In genomic region chr11:101137000-101137399, GRCm38 (mm10) we compare ENCODE assay signal across 21 mouse cellular contexts. TPM values are rescaled to one million over a fixed set of nuclear protein-coding genes. Genes with fewer than 3 reads are reported as not detected.
DNase-seq lines count a peak whose midpoint lies in the region; ATAC-seq and TF ChIP-seq lines count a peak whose summit lies in the region.
"Had no signal": no experiment of that assay in that cellular context is flagged by ENCODE, and none has a peak within 500 bp of the region (broad histone marks: within the 10 kb centered on the region; RNA-seq: fewer than 3 reads in every experiment).

No protein-coding gene starts in this region.

- no peak for ATAC-seq in lung, embryonic 14.5 days (ENCODE audit: insufficient read depth)
- ATAC-seq in midbrain, embryonic 11.5 days (ENCODE audit: low FRiP score): no peak
- ATAC-seq in midbrain, embryonic 16.5 days: no peak
- no peak for ATAC-seq in stomach, embryonic 14.5 days (ENCODE audit: insufficient number of reproducible peaks, insufficient read depth, low FRiP score, low read depth)
- no peak for ATAC-seq in stomach, embryonic 16.5 days (ENCODE audit: insufficient read depth, low FRiP score)
- ATAC-seq: forebrain, embryonic 13.5 days; forebrain, embryonic 15.5 days had no signal

- peak overlapping the region; percentile 3; the same call in 1 of the 2 replicates for H3K27ac ChIP-seq in lung, embryonic 14.5 days (ENCODE audit: low read depth)
- H3K27ac ChIP-seq in midbrain, embryonic 11.5 days (ENCODE audit: low read depth, low read length): no peak overlapping the region
- no peak overlapping the region for H3K27ac ChIP-seq in midbrain, embryonic 16.5 days (ENCODE audit: low read length)
- H3K27ac ChIP-seq in stomach, embryonic 14.5 days (ENCODE audit: low read length): peak overlapping the region; percentile 28; the same call in 1 of the 2 replicates
- peak overlapping the region; percentile 63; the same call in 1 of the 2 replicates for H3K27ac ChIP-seq in stomach, embryonic 16.5 days (ENCODE audit: low read length)
- H3K27ac ChIP-seq: embryonic facial prominence, embryonic 10.5 days; embryonic facial prominence, embryonic 12.5 days; forebrain, embryonic 13.5 days; forebrain, embryonic 15.5 days had no signal

- H3K36me3 ChIP-seq in lung, embryonic 14.5 days (ENCODE audit: insufficient read depth): no peaks in the 10 kb centered on the region
- H3K36me3 ChIP-seq in midbrain, embryonic 11.5 days (ENCODE audit: control insufficient read depth, insufficient read depth, low read length): no peaks in the 10 kb centered on the region
- H3K36me3 ChIP-seq in midbrain, embryonic 16.5 days (ENCODE audit: control insufficient read depth, insufficient read depth, low read length): no peaks in the 10 kb centered on the region
- H3K36me3 ChIP-seq in stomach, embryonic 14.5 days (ENCODE audit: control insufficient read depth, insufficient read depth, low read length): no peaks in the 10 kb centered on the region
- no peaks in the 10 kb centered on the region for H3K36me3 ChIP-seq in stomach, embryonic 16.5 days (ENCODE audit: control insufficient read depth, insufficient read depth, low read length)
- H3K36me3 ChIP-seq: embryonic facial prominence, embryonic 10.5 days; embryonic facial prominence, embryonic 12.5 days; forebrain, embryonic 15.5 days had no signal

- TF ChIP-seq CTCF in lung, embryonic 14.5 days (IDR thresholded peaks at IDR 0.05; ENCODE audit: low read depth): no peak

- no peaks in the 10 kb centered on the region for H3K9me3 ChIP-seq in lung, embryonic 14.5 days (ENCODE audit: low read depth, low read length)
- H3K9me3 ChIP-seq in midbrain, embryonic 11.5 days (ENCODE audit: control insufficient read depth, low read length): no peaks in the 10 kb centered on the region
- no peaks in the 10 kb centered on the region for H3K9me3 ChIP-seq in midbrain, embryonic 16.5 days (replicated peaks; ENCODE audit: control insufficient read depth, low read length, poor library complexity, severe bottlenecking)
- no peaks in the 10 kb centered on the region for H3K9me3 ChIP-seq in stomach, embryonic 14.5 days (ENCODE audit: control insufficient read depth, low read depth, low read length)
- no peaks in the 10 kb centered on the region for H3K9me3 ChIP-seq in stomach, embryonic 16.5 days (replicated peaks; ENCODE audit: control insufficient read depth, low read length)
- H3K9me3 ChIP-seq: embryonic facial prominence, embryonic 10.5 days; embryonic facial prominence, embryonic 12.5 days; forebrain, embryonic 13.5 days; forebrain, embryonic 15.5 days had no signal

- no peak overlapping the region for H3K4me2 ChIP-seq in lung, embryonic 14.5 days
- H3K4me2 ChIP-seq in midbrain, embryonic 11.5 days: no peak overlapping the region
- no peak overlapping the region for H3K4me2 ChIP-seq in midbrain, embryonic 16.5 days (ENCODE audit: low read length)
- no peak overlapping the region for H3K4me2 ChIP-seq in stomach, embryonic 14.5 days (replicated peaks; ENCODE audit: low read depth, low read length)
- no peak overlapping the region for H3K4me2 ChIP-seq in stomach, embryonic 16.5 days (ENCODE audit: low read depth, low read length)
- H3K4me2 ChIP-seq: embryonic facial prominence, embryonic 12.5 days; forebrain, embryonic 13.5 days; forebrain, embryonic 15.5 days had no signal

- H3K4me1 ChIP-seq in lung, embryonic 14.5 days (ENCODE audit: insufficient read depth): peaks cover 11% of the 10 kb centered on the region
- no peaks in the 10 kb centered on the region for H3K4me1 ChIP-seq in midbrain, embryonic 11.5 days (ENCODE audit: control insufficient read depth, insufficient read depth, low read length)
- H3K4me1 ChIP-seq in midbrain, embryonic 16.5 days (ENCODE audit: control insufficient read depth, insufficient read depth, low read length): no peaks in the 10 kb centered on the region
- H3K4me1 ChIP-seq in stomach, embryonic 14.5 days (ENCODE audit: control insufficient read depth, insufficient read depth, low read length): peaks cover 3% of the 10 kb centered on the region; the same call in 1 of the 2 replicates
- peaks cover 8% of the 10 kb centered on the region for H3K4me1 ChIP-seq in stomach, embryonic 16.5 days (ENCODE audit: control insufficient read depth, insufficient read depth, low read length)

- WGBS in lung, embryonic 14.5 days: 59% methylated on average over 7 of the region's 7 CpGs
- WGBS in midbrain, embryonic 11.5 days: 85% methylated on average over 7 of the region's 7 CpGs
- 84% methylated on average over 7 of the region's 7 CpGs for WGBS in midbrain, embryonic 16.5 days
- 67% methylated on average over 7 of the region's 7 CpGs for WGBS in stomach, embryonic 14.5 days
- 75% methylated on average over 7 of the region's 7 CpGs for WGBS in stomach, embryonic 16.5 days

- no peak overlapping the region for H3K4me3 ChIP-seq in lung, embryonic 14.5 days (ENCODE audit: low read depth, low read length)
- no peak overlapping the region for H3K4me3 ChIP-seq in midbrain, embryonic 11.5 days (ENCODE audit: low read depth, low read length)
- H3K4me3 ChIP-seq in midbrain, embryonic 16.5 days (ENCODE audit: low read depth, low read length): no peak overlapping the region
- H3K4me3 ChIP-seq in stomach, embryonic 14.5 days (ENCODE audit: low read depth, low read length): no peak overlapping the region
- H3K4me3 ChIP-seq in stomach, embryonic 16.5 days (replicated peaks; ENCODE audit: low read length): no peak overlapping the region
- H3K4me3 ChIP-seq: embryonic facial prominence, embryonic 10.5 days; embryonic facial prominence, embryonic 12.5 days; forebrain, embryonic 13.5 days; forebrain, embryonic 15.5 days had no signal

- H3K27me3 ChIP-seq in lung, embryonic 14.5 days (ENCODE audit: insufficient read depth, low read length): peaks cover 9% of the 10 kb centered on the region; the same call in 1 of the 2 replicates
- H3K27me3 ChIP-seq in midbrain, embryonic 11.5 days (ENCODE audit: control insufficient read depth, insufficient read depth, low read length): no peaks in the 10 kb centered on the region
- no peaks in the 10 kb centered on the region for H3K27me3 ChIP-seq in midbrain, embryonic 16.5 days (ENCODE audit: control insufficient read depth, insufficient read depth, low read depth, low read length)
- H3K27me3 ChIP-seq in stomach, embryonic 14.5 days (ENCODE audit: control insufficient read depth, insufficient read depth, low read length): no peaks in the 10 kb centered on the region
- no peaks in the 10 kb centered on the region for H3K27me3 ChIP-seq in stomach, embryonic 16.5 days (ENCODE audit: control insufficient read depth, insufficient read depth, low read length)
- H3K27me3 ChIP-seq: forebrain, embryonic 13.5 days; forebrain, embryonic 15.5 days had no signal

- DNase-seq in lung, embryonic 14.5 days: no peak
- no peak for DNase-seq in lung, postnatal 25 days (ENCODE audit: low spot score)
- DNase-seq in midbrain, embryonic 11.5 days (ENCODE audit: low spot score, missing footprints): peak; percentile 79
- DNase-seq in embryo, embryonic 10.5 days (ENCODE audit: low spot score): no peak
- DNase-seq in spleen, postnatal 14 days (ENCODE audit: low spot score in 2 of 2): no peak
- DNase-seq: adrenal gland, adult 2 months; adrenal gland, postnatal 10 days; adrenal gland, postnatal 25 days; cerebellum, adult 11 months; cerebellum, adult 18-20 months; cerebellum, adult 8-10 months; cerebellum, adult 9-11 months; cerebellum, postnatal 14 days; cerebellum, postnatal 36 days had no signal

- H3K9ac ChIP-seq in lung, embryonic 14.5 days: no peak overlapping the region
- H3K9ac ChIP-seq in midbrain, embryonic 11.5 days (ENCODE audit: low read length): no peak overlapping the region
- no peak overlapping the region for H3K9ac ChIP-seq in midbrain, embryonic 16.5 days (ENCODE audit: low read depth, low read length)
- H3K9ac ChIP-seq in stomach, embryonic 14.5 days (replicated peaks; ENCODE audit: low read depth, low read length): no peak overlapping the region
- no peak overlapping the region for H3K9ac ChIP-seq in stomach, embryonic 16.5 days (ENCODE audit: low read length)
- H3K9ac ChIP-seq: embryonic facial prominence, embryonic 12.5 days; forebrain, embryonic 13.5 days; forebrain, embryonic 15.5 days had no signal

RNA-seq across cellular contexts. Expression of gene Tubg1, which starts 17.3 kb away (rescaled TPM):
- polyA plus RNA-seq in lung, embryonic 14.5 days (2014; fragmentation: Nextera tagmentation; extraction: Ambion mirVana): 89.8 and 96.0 TPM in 2 replicates
- polyA plus RNA-seq in midbrain, embryonic 11.5 days (2014; fragmentation: Nextera tagmentation; extraction: Ambion mirVana): 96.3 and 108 TPM in 2 replicates
- 72.6 and 75.0 TPM in 2 replicates for polyA plus RNA-seq in midbrain, embryonic 16.5 days (2015; fragmentation: Nextera tagmentation; extraction: Ambion mirVana)
- polyA plus RNA-seq in stomach, embryonic 14.5 days (2014; fragmentation: Nextera tagmentation; extraction: Ambion mirVana): 70.5 and 70.9 TPM in 2 replicates
- 63.0 and 63.5 TPM in 2 replicates for polyA plus RNA-seq in stomach, embryonic 16.5 days (2015; fragmentation: Nextera tagmentation; extraction: Ambion mirVana)

RNA-seq across cellular contexts. Expression of gene Retreg3, which starts 17.3 kb away (rescaled TPM):
- polyA plus RNA-seq in lung, embryonic 14.5 days (2014; fragmentation: Nextera tagmentation; extraction: Ambion mirVana): 9.3 and 9.4 TPM in 2 replicates
- polyA plus RNA-seq in midbrain, embryonic 11.5 days (2014; fragmentation: Nextera tagmentation; extraction: Ambion mirVana): 11.0 and 11.4 TPM in 2 replicates
- 24.4 and 25.4 TPM in 2 replicates for polyA plus RNA-seq in midbrain, embryonic 16.5 days (2015; fragmentation: Nextera tagmentation; extraction: Ambion mirVana)
- polyA plus RNA-seq in stomach, embryonic 14.5 days (2014; fragmentation: Nextera tagmentation; extraction: Ambion mirVana): 8.0 and 9.1 TPM in 2 replicates
- polyA plus RNA-seq in stomach, embryonic 16.5 days (2015; fragmentation: Nextera tagmentation; extraction: Ambion mirVana): 18.7 and 20.1 TPM in 2 replicates

RNA-seq across cellular contexts. Expression of gene Tubg2, which starts 18.7 kb away (rescaled TPM):
- 2.7 and 4.1 TPM in 2 replicates for polyA plus RNA-seq in lung, embryonic 14.5 days (2014; fragmentation: Nextera tagmentation; extraction: Ambion mirVana)
- polyA plus RNA-seq in midbrain, embryonic 11.5 days (2014; fragmentation: Nextera tagmentation; extraction: Ambion mirVana): 3.4 and 5.1 TPM in 2 replicates
- polyA plus RNA-seq in midbrain, embryonic 16.5 days (2015; fragmentation: Nextera tagmentation; extraction: Ambion mirVana): 62.9 and 71.4 TPM in 2 replicates
- 3.6 and 4.5 TPM in 2 replicates for polyA plus RNA-seq in stomach, embryonic 14.5 days (2014; fragmentation: Nextera tagmentation; extraction: Ambion mirVana)
- polyA plus RNA-seq in stomach, embryonic 16.5 days (2015; fragmentation: Nextera tagmentation; extraction: Ambion mirVana): 3.9 and 4.6 TPM in 2 replicates

RNA-seq across cellular contexts. Expression of gene Cntnap1, which starts 33.3 kb away (rescaled TPM):
- 0.84 and 1.0 TPM in 2 replicates for polyA plus RNA-seq in lung, embryonic 14.5 days (2014; fragmentation: Nextera tagmentation; extraction: Ambion mirVana)
- polyA plus RNA-seq in midbrain, embryonic 11.5 days (2014; fragmentation: Nextera tagmentation; extraction: Ambion mirVana): 0.30 and 0.32 TPM in 2 replicates
- polyA plus RNA-seq in midbrain, embryonic 16.5 days (2015; fragmentation: Nextera tagmentation; extraction: Ambion mirVana): 4.2 and 4.7 TPM in 2 replicates
- polyA plus RNA-seq in stomach, embryonic 14.5 days (2014; fragmentation: Nextera tagmentation; extraction: Ambion mirVana): 2.1 and 2.2 TPM in 2 replicates
- 2.3 and 2.6 TPM in 2 replicates for polyA plus RNA-seq in stomach, embryonic 16.5 days (2015; fragmentation: Nextera tagmentation; extraction: Ambion mirVana)

RNA-seq across cellular contexts. Expression of gene Plekhh3, which starts 34.2 kb away (rescaled TPM):
- polyA plus RNA-seq in lung, embryonic 14.5 days (2014; fragmentation: Nextera tagmentation; extraction: Ambion mirVana): 15.9 and 18.0 TPM in 2 replicates
- polyA plus RNA-seq in midbrain, embryonic 11.5 days (2014; fragmentation: Nextera tagmentation; extraction: Ambion mirVana): 5.8 and 7.2 TPM in 2 replicates
- polyA plus RNA-seq in midbrain, embryonic 16.5 days (2015; fragmentation: Nextera tagmentation; extraction: Ambion mirVana): 6.5 and 7.6 TPM in 2 replicates
- polyA plus RNA-seq in stomach, embryonic 14.5 days (2014; fragmentation: Nextera tagmentation; extraction: Ambion mirVana): 25.6 and 26.0 TPM in 2 replicates
- polyA plus RNA-seq in stomach, embryonic 16.5 days (2015; fragmentation: Nextera tagmentation; extraction: Ambion mirVana): 17.6 and 18.7 TPM in 2 replicates

Comparison
In these comparisons a context has a peak if more than half of its experiments do, and no peak if none do; other contexts are left out.
1. RNA of gene Tubg2, which starts 18.7 kb away (polyA plus RNA-seq): 62.9 to 71.4 TPM in midbrain, embryonic 16.5 days; 2.7 to 4.1 TPM in lung, embryonic 14.5 days, 3.9 to 4.6 TPM in stomach, embryonic 16.5 days, 3.6 to 4.5 TPM in stomach, embryonic 14.5 days and 3.4 to 5.1 TPM in midbrain, embryonic 11.5 days; every median in the first group is over 10 times any median in the second.
2. H3K27ac ChIP-seq: peak in lung, embryonic 14.5 days (single experiment), stomach, embryonic 14.5 days (single experiment) and stomach, embryonic 16.5 days (single experiment); none in midbrain, embryonic 11.5 days (single experiment) and midbrain, embryonic 16.5 days (single experiment).